11 mouse cellular contexts compared by ENCODE assay signal in the genomic region with DNA sequence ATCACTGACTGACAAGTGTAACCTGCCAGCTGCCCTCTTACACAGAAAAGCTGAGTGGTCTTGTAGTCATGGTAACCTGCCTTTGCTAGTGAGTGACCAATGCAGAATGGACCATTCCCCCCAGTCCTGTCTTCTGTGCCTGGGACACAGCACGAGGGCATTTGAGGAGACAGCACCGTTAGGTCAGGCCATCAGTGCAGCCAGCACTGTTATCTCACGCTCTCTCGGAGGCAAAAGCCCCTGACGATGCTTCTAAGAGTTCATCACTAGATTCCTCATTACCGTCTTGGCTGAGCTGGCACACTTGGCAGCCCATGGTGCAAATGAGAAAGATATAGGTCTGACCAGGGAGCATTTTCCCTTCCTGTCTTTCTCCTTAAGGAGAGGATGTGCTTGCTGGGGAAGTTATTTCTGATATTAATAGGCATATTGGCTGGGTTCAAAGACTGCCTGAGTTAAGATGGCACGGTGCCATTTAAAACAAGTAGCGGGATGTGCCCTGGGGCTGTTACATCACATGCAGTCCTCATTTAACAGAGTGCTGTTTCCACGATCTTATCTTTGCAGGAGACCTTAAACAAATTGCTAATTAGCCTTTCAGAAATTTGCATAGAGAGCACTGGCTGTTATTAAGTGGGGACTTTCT. TPM values are rescaled to one million over a fixed set of nuclear protein-coding genes. Genes with fewer than 3 reads are reported as not detected.
A peak's percentile ranks its signal among the peaks of the same experiment; 100 is the strongest.
DNase-seq lines count a peak whose midpoint lies in the region; ATAC-seq and TF ChIP-seq lines count a peak whose summit lies in the region.
"Had no signal": no experiment of that assay in that cellular context is flagged by ENCODE, and none has a peak within 500 bp of the region (broad histone marks: within the 10 kb centered on the region; RNA-seq: fewer than 3 reads in every experiment).

No protein-coding gene starts in this region.

- intact Hi-C loops in heart, postnatal 36 days (cut with DNase I), result no loop called here

- no peak for TF ChIP-seq CTCF in forebrain, postnatal 0 days (IDR thresholded peaks at IDR 0.05; ENCODE audit: low read depth)

- no peaks in the 10 kb centered on the region for H3K27me3 ChIP-seq in midbrain, embryonic 11.5 days (ENCODE audit: control insufficient read depth, insufficient read depth, low read length)
- H3K27me3 ChIP-seq in midbrain, embryonic 10.5 days (ENCODE audit: low read depth, poor library complexity, severe bottlenecking), result no peaks in the 10 kb centered on the region
- no peaks in the 10 kb centered on the region for H3K27me3 ChIP-seq in forebrain, postnatal 0 days (ENCODE audit: insufficient read depth, low read length)
- H3K27me3 ChIP-seq: megakaryocyte, embryonic 14.5 days had no signal

- DNase-seq in heart, adult 11 months, result peak; percentile 92
- DNase-seq in heart, postnatal 36 days, result no peak
- DNase-seq in midbrain, embryonic 11.5 days (ENCODE audit: low spot score, missing footprints), result peak; percentile 57
- no peak for DNase-seq in midbrain, embryonic 10.5 days (ENCODE audit: low spot score)
- DNase-seq in forebrain, postnatal 0 days, result no peak
- no peak for DNase-seq in thymus, postnatal 10 days (ENCODE audit: low spot score in 2 of 2)
- no peak for DNase-seq in spleen, postnatal 14 days (ENCODE audit: low spot score in 2 of 2)
- DNase-seq: embryo, embryonic 11 days; liver, postnatal 0 days had no signal

- peaks cover 1% of the 10 kb centered on the region for H3K4me1 ChIP-seq in midbrain, embryonic 11.5 days (ENCODE audit: control insufficient read depth, insufficient read depth, low read length)
- peaks cover 12% of the 10 kb centered on the region for H3K4me1 ChIP-seq in midbrain, embryonic 10.5 days
- H3K4me1 ChIP-seq in forebrain, postnatal 0 days (ENCODE audit: insufficient read depth), result peaks cover 7% of the 10 kb centered on the region

- no peak for ATAC-seq in midbrain, embryonic 11.5 days (ENCODE audit: low FRiP score)
- peak; percentile 44; the same call in 1 of the 2 replicates for ATAC-seq in forebrain, postnatal 0 days
- ATAC-seq: CD4-positive, CD25-positive, alpha-beta regulatory T cell, adult 4 months; liver, postnatal 0 days had no signal

- no peak overlapping the region for H3K27ac ChIP-seq in midbrain, embryonic 11.5 days (ENCODE audit: low read depth, low read length)
- H3K27ac ChIP-seq in midbrain, embryonic 10.5 days (replicated peaks), result no peak overlapping the region
- H3K27ac ChIP-seq in forebrain, postnatal 0 days (ENCODE audit: low read depth, low read length), result no peak overlapping the region

- no peak overlapping the region for H3K4me2 ChIP-seq in midbrain, embryonic 11.5 days
- H3K4me2 ChIP-seq in forebrain, postnatal 0 days (ENCODE audit: low read depth), result no peak overlapping the region

- H3K4me3 ChIP-seq in midbrain, embryonic 11.5 days (ENCODE audit: low read depth, low read length), result no peak overlapping the region
- H3K4me3 ChIP-seq in midbrain, embryonic 10.5 days, result no peak overlapping the region
- no peak overlapping the region for H3K4me3 ChIP-seq in forebrain, postnatal 0 days (ENCODE audit: low read depth, low read length)
- H3K4me3 ChIP-seq: megakaryocyte, embryonic 14.5 days had no signal

- H3K9me3 ChIP-seq in midbrain, embryonic 11.5 days (ENCODE audit: control insufficient read depth, low read length), result no peaks in the 10 kb centered on the region
- no peaks in the 10 kb centered on the region for H3K9me3 ChIP-seq in midbrain, embryonic 10.5 days (replicated peaks)
- H3K9me3 ChIP-seq in forebrain, postnatal 0 days (ENCODE audit: low read length), result no peaks in the 10 kb centered on the region
- H3K9me3 ChIP-seq: megakaryocyte, embryonic 14.5 days had no signal

- 80% methylated on average over 9 of the region's 9 CpGs for WGBS in midbrain, embryonic 11.5 days
- WGBS in midbrain, embryonic 10.5 days, result 86% methylated on average over 9 of the region's 9 CpGs
- WGBS in forebrain, postnatal 0 days, result 26% methylated on average over 9 of the region's 9 CpGs

- no peak overlapping the region for H3K9ac ChIP-seq in midbrain, embryonic 11.5 days (ENCODE audit: low read length)
- H3K9ac ChIP-seq in forebrain, postnatal 0 days, result no peak overlapping the region
- H3K9ac ChIP-seq: liver, postnatal 0 days had no signal

- no peaks in the 10 kb centered on the region for H3K36me3 ChIP-seq in midbrain, embryonic 11.5 days (ENCODE audit: control insufficient read depth, insufficient read depth, low read length)
- no peaks in the 10 kb centered on the region for H3K36me3 ChIP-seq in midbrain, embryonic 10.5 days
- H3K36me3 ChIP-seq in forebrain, postnatal 0 days (ENCODE audit: insufficient read depth), result no peaks in the 10 kb centered on the region

RNA-seq across cellular contexts. Expression of gene Shld1, which starts 34.3 kb away (rescaled TPM):
- 10 to 100 TPM; 49.3 to 59.3 TPM for total RNA-seq in heart, postnatal 36 days (2021)
- polyA plus RNA-seq in midbrain, embryonic 11.5 days (2014; fragmentation: Nextera tagmentation; extraction: Ambion mirVana), result 17.9 and 20.5 TPM in 2 replicates
- polyA plus RNA-seq in midbrain, embryonic 10.5 days (2016; fragmentation: Nextera tagmentation; extraction: Ambion mirVana), result 16.4 and 20.4 TPM in 2 replicates
- 17.3 and 20.4 TPM in 2 replicates for total RNA-seq in forebrain, postnatal 0 days (2014; rRNA removed)
- 20.6 and 22.8 TPM in 2 replicates for polyA plus RNA-seq in forebrain, postnatal 0 days (2015; fragmentation: Nextera tagmentation; extraction: Ambion mirVana)

Comparison
In these comparisons a context has a peak if more than half of its experiments do, and no peak if none do; other contexts are left out.
1. DNase-seq: peak in heart, adult 11 months (single experiment) and midbrain, embryonic 11.5 days (single experiment); none in heart, postnatal 36 days (0 of 2), midbrain, embryonic 10.5 days (single experiment), forebrain, postnatal 0 days (single experiment), thymus, postnatal 10 days (0 of 2) and spleen, postnatal 14 days (0 of 2).